Mouse (Mus musculus): ENCODE results near the gene Tm9sf2. TPM values are rescaled to one million over a fixed set of nuclear protein-coding genes. Genes with fewer than 3 reads are reported as not detected.
A peak's percentile ranks its signal among the peaks of the same experiment; 100 is the strongest.
"Not testable (repeated sequence)": the region's sequence is repeated elsewhere in the genome, so short reads cannot be mapped to it uniquely, and the experiment has no call there.

Gene Tm9sf2
- polyA plus RNA-seq, 2 experiments: 26.4 to 67.1 TPM

DNA sequence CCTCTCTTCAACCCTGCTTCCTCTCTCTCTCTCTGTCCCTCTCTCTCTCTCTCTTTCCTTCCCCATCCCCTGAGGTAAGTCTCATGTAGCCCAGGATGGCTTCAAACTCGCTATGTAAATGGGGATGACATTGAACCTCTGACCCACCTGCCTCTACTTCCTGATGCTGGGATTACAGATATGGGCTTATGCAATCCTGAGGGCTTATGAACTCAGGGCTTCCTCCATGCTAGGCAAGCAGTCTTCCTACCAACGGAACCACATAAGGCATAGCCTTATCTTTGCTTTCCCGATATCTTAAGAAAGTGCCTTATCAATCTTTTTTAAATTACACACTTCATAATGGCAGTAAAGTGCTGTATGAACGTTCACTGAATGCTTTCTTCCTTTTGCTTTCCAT lies 14.5 kb upstream of the Tm9sf2 start:
- no peak for TF ChIP-seq EP300 (IDR thresholded peaks at IDR 0.05; ENCODE audit: low read depth)
- TF ChIP-seq CTCF (IDR thresholded peaks at IDR 0.05; ENCODE audit: low read depth): no peak
- H3K27ac ChIP-seq: no peak overlapping the region
- H3K36me3 ChIP-seq (replicated peaks; ENCODE audit: control insufficient read depth, insufficient read depth, low read depth): no peaks in the 10 kb centered on the region
- no peak overlapping the region for H3K9ac ChIP-seq (replicated peaks)
- WGBS (ENCODE audit: insufficient replicate concordance): 47% methylated on average over 4 of the region's 4 CpGs
- no peak for ATAC-seq (ENCODE audit: insufficient read depth)
- H3K27me3 ChIP-seq (ENCODE audit: control insufficient read depth, insufficient read depth, low read length): no peaks in the 10 kb centered on the region
- H3K4me1 ChIP-seq (replicated peaks; ENCODE audit: control insufficient read depth in 2 of 2, insufficient read depth in 2 of 2, low read length in 1 of 2): no peaks in the 10 kb centered on the region
- no peak overlapping the region for H3K4me2 ChIP-seq (ENCODE audit: low read depth)
- H3K4me3 ChIP-seq (ENCODE audit: insufficient read depth in 1 of 2, low read depth in 2 of 2, low read length in 2 of 2): no peak overlapping the region
- no peaks in the 10 kb centered on the region for H3K9me3 ChIP-seq (ENCODE audit: control insufficient read depth, low read length)
- DNase-seq (ENCODE audit: low read depth in 3 of 3, low spot score in 3 of 3): no peak

DNA sequence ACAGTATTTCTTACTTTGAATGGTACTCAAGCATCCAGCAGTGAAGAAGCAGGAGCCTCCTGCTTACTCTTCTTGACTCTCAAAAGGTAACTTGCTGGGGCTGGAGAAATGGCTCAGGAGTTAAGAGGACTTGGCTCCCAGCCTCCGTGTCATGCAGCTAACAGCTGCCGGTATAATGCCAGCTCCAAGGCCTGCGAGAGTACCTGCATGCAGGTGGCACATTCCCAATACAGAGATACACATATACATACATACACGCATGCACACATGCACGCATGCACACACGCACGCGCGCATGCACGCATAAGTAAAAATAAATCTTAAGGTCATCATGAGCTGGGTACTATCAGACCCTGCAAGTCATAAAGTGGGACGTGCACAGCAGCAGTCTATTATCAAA lies 10.5 kb upstream of the Tm9sf2 start:
- H3K4me2 ChIP-seq (ENCODE audit: low read depth): no peak overlapping the region
- no peaks in the 10 kb centered on the region for H3K36me3 ChIP-seq (replicated peaks; ENCODE audit: control insufficient read depth, insufficient read depth, low read depth)
- ATAC-seq (ENCODE audit: insufficient read depth): no peak
- no peaks in the 10 kb centered on the region for H3K4me1 ChIP-seq (replicated peaks; ENCODE audit: control insufficient read depth in 2 of 2, insufficient read depth in 2 of 2, low read length in 1 of 2)
- no peak overlapping the region for H3K4me3 ChIP-seq (ENCODE audit: insufficient read depth in 1 of 2, low read depth in 2 of 2, low read length in 2 of 2)
- DNase-seq (ENCODE audit: low read depth in 3 of 3, low spot score in 3 of 3): no peak
- H3K9ac ChIP-seq (replicated peaks): no peak overlapping the region
- H3K27ac ChIP-seq: no peak overlapping the region
- H3K9me3 ChIP-seq (ENCODE audit: control insufficient read depth, low read length): no peaks in the 10 kb centered on the region
- 77% methylated on average over 11 of the region's 11 CpGs for WGBS (ENCODE audit: insufficient replicate concordance)
- TF ChIP-seq EP300 (IDR thresholded peaks at IDR 0.05; ENCODE audit: low read depth) (no peak), CTCF (IDR thresholded peaks at IDR 0.05; ENCODE audit: low read depth) (no peak)
- no peaks in the 10 kb centered on the region for H3K27me3 ChIP-seq (ENCODE audit: control insufficient read depth, insufficient read depth, low read length)

DNA sequence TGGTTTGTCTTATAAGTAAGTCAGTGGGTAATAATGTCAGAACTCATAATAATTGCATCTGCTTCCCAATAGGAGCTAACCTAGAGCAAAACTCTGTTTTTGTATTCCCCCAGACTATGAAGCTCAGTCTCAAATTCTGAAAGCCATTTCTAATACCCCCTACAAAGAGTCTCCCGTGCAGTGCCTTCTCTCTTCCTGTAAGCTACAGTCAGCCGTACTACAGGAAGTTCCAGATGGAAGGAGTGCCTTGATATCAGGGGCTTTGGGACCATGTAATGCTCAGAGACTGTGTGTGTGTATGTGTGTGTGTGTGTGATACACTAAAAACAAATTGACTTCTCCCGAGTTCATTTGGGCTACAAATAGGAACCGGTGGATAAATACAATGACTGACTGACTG lies 7.3 kb upstream of the Tm9sf2 start:
- no peak overlapping the region for H3K4me3 ChIP-seq (ENCODE audit: insufficient read depth in 1 of 2, low read depth in 2 of 2, low read length in 2 of 2)
- no peak overlapping the region for H3K4me2 ChIP-seq (ENCODE audit: low read depth)
- DNase-seq (ENCODE audit: low read depth in 3 of 3, low spot score in 3 of 3) (no peak), ATAC-seq (ENCODE audit: insufficient read depth) (no peak)
- H3K27me3 ChIP-seq (ENCODE audit: control insufficient read depth, insufficient read depth, low read length): no peaks in the 10 kb centered on the region
- no peaks in the 10 kb centered on the region for H3K9me3 ChIP-seq (ENCODE audit: control insufficient read depth, low read length)
- H3K9ac ChIP-seq (replicated peaks): no peak overlapping the region
- no peak overlapping the region for H3K27ac ChIP-seq
- H3K4me1 ChIP-seq (replicated peaks; ENCODE audit: control insufficient read depth in 2 of 2, insufficient read depth in 2 of 2, low read length in 1 of 2): peaks cover 0 to 3% of the 10 kb centered on the region in 2 experiments; a peak in 2 of 4 replicates
- 29% methylated on average over 4 of the region's 4 CpGs for WGBS (ENCODE audit: insufficient replicate concordance)
- H3K36me3 ChIP-seq (replicated peaks; ENCODE audit: control insufficient read depth, insufficient read depth, low read depth): no peaks in the 10 kb centered on the region
- TF ChIP-seq CTCF (IDR thresholded peaks at IDR 0.05; ENCODE audit: low read depth): no peak
- no peak for TF ChIP-seq EP300 (IDR thresholded peaks at IDR 0.05; ENCODE audit: low read depth)

DNA sequence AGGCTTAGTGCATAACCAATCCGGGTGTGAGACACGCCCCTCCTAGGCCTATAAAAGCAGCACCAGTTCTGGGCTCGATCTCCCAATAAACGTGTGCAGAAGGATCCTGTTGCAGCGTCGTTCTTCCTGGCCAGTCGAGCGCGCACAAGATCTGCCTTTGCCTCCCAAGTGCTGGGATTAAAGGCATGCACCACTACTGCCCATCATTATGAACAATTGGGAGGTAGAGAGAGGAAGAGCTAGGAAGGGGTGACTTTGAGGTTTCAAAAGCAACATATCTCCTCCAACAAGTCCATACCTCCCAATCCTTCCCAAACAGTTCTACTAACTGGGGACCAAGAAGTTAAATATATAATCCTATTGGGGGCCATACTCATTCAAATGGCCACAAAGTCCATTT lies 4.9 kb upstream of the Tm9sf2 start:
- WGBS (ENCODE audit: insufficient replicate concordance): 82% methylated on average over 9 of the region's 9 CpGs
- H3K9me3 ChIP-seq (ENCODE audit: control insufficient read depth, low read length); DNase-seq (ENCODE audit: low read depth in 3 of 3, low spot score in 3 of 3); H3K36me3 ChIP-seq (replicated peaks; ENCODE audit: control insufficient read depth, insufficient read depth, low read depth); ATAC-seq (ENCODE audit: insufficient read depth); H3K27me3 ChIP-seq (ENCODE audit: control insufficient read depth, insufficient read depth, low read length); H3K4me2 ChIP-seq (ENCODE audit: low read depth); H3K4me3 ChIP-seq (ENCODE audit: insufficient read depth in 1 of 2, low read depth in 2 of 2, low read length in 2 of 2); H3K9ac ChIP-seq (replicated peaks); H3K27ac ChIP-seq: not testable (repeated sequence)
- peaks cover 14 to 16% of the 10 kb centered on the region in 2 experiments for H3K4me1 ChIP-seq (replicated peaks; ENCODE audit: control insufficient read depth in 2 of 2, insufficient read depth in 2 of 2, low read length in 1 of 2)

- TF ChIP-seq CTCF (IDR thresholded peaks at IDR 0.05; ENCODE audit: low read depth): no peak
- no peak for TF ChIP-seq EP300 (IDR thresholded peaks at IDR 0.05; ENCODE audit: low read depth)
- H3K4me1 ChIP-seq (replicated peaks; ENCODE audit: control insufficient read depth in 2 of 2, insufficient read depth in 2 of 2, low read length in 1 of 2): peaks cover 17 to 19% of the 10 kb centered on the region in 2 experiments
- DNase-seq (ENCODE audit: low read depth in 3 of 3, low spot score in 3 of 3) (peak; percentile 90 to 92 (median 90)), ATAC-seq (ENCODE audit: insufficient read depth) (peak; percentile 84)
- peak overlapping the region; percentile 98 for H3K4me2 ChIP-seq (ENCODE audit: low read depth)
- peak overlapping the region; percentile 64 for H3K4me3 ChIP-seq (ENCODE audit: insufficient read depth in 1 of 2, low read depth in 2 of 2, low read length in 2 of 2)
- no peaks in the 10 kb centered on the region for H3K9me3 ChIP-seq (ENCODE audit: control insufficient read depth, low read length)
- no peaks in the 10 kb centered on the region for H3K27me3 ChIP-seq (ENCODE audit: control insufficient read depth, insufficient read depth, low read length)
- 2% methylated on average over 24 of the region's 24 CpGs for WGBS (ENCODE audit: insufficient replicate concordance)
- peak overlapping the region; percentile 79 for H3K9ac ChIP-seq (replicated peaks)
- H3K36me3 ChIP-seq (replicated peaks; ENCODE audit: control insufficient read depth, insufficient read depth, low read depth): no peaks in the 10 kb centered on the region
- H3K27ac ChIP-seq: peak overlapping the region; percentile 95
These were observed 2.0 kb upstream of the Tm9sf2 start for GRCm38 (mm10) chr14:122104881-122105280.

Data from liver, embryonic 14.5 days (tissue).